Mouse (Mus musculus): ENCODE measurements around the gene Ros1. TPM values are rescaled to one million over a fixed set of nuclear protein-coding genes. Genes with fewer than 3 reads are reported as not detected.

Gene Ros1
- polyA plus RNA-seq, 1 experiment from 2014 or later = not detected

DNA sequence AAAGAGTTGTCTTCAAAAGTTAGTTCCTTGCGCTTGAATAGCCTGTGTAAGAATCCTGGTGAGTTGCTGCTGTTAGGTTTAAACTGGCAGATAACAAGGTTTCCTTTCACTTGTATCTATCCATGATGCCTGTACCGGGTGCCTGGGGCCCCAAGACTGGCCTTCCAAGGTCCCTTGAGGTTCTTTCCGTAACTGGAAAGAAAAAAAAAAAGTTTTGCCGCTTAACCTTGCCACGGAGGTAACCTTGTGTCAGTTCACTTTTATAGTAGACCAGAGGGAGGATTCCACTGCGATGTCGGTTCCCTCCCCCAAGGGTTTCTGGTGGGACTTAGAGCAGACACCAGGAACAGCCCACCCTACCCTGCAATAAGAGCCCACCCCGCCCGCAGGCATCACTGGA, 173.8 kb downstream of the Ros1 start:
- 7% methylated on average over 9 of the region's 9 CpGs for WGBS (ENCODE audit: missing documents)
- H3K79me2 ChIP-seq (ENCODE audit: inconsistent target) = no peaks in the 10 kb centered on the region
- no peaks in the 10 kb centered on the region for H3K36me3 ChIP-seq (ENCODE audit: inconsistent target)
- no peak overlapping the region for H3K27ac ChIP-seq
- H3K4me3 ChIP-seq (ENCODE audit: inconsistent target) = no peak overlapping the region

DNA sequence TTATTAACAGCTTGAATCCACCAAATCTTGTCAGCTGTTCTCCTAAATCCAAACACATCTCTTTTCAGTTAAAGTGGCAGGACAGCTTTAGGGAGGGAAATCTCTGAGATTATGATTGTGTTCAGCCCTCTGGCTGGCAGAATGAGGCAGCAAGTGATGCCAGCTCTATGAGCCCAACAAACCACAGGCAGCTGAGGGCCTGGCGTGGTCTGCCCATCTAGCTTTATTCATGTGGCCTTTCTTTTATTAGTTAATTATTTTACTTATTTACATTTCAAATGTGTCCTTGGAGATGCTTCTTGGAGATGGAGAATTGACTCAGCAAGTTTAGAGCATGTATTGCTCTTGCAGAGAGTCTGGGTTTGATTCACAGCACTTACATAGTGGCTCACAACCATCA, 176.6 kb downstream of the Ros1 start:
- H3K79me2 ChIP-seq (ENCODE audit: inconsistent target) = no peaks in the 10 kb centered on the region
- no peak overlapping the region for H3K27ac ChIP-seq
- WGBS (ENCODE audit: missing documents) = 89% methylated on average over 1 of the region's 1 CpGs
- no peaks in the 10 kb centered on the region for H3K36me3 ChIP-seq (ENCODE audit: inconsistent target)
- no peak overlapping the region for H3K4me3 ChIP-seq (ENCODE audit: inconsistent target)

Other genes with a start within 250 kb of the Ros1 start
- not detected in 3 replicates for gene Vgll2, start 172.7 kb downstream of the Ros1 start, polyA plus RNA-seq (2018)
- gene Dcbld1, start 38.4 kb upstream of the Ros1 start, polyA plus RNA-seq (2018) = 0.07 to 0.20 TPM in 2 of 3 replicates, not detected in the other
- not detected in 3 replicates for gene Gm26741, start 163.5 kb upstream of the Ros1 start, polyA plus RNA-seq (2018)
- 14.8 to 20.4 TPM (median 19.9 TPM) in 3 replicates for gene Gopc, start 186.9 kb upstream of the Ros1 start, polyA plus RNA-seq (2018)
- not detected in 3 replicates for gene Nepn, start 193.7 kb upstream of the Ros1 start, polyA plus RNA-seq (2018)
- 44.4 to 79.7 TPM (median 58.4 TPM) in 3 replicates for gene Nus1, start 222.3 kb upstream of the Ros1 start, polyA plus RNA-seq (2018)

Measured in macrophage (primary cell).